Mouse (Mus musculus) cerebellum, adult 11-12 months (tissue): ENCODE results near the gene Daam1.

Experiments
- DNase-seq: peaks from one replicate; pipeline ENCODE4 v3.0.0; 2022

Gene Daam1

DNA sequence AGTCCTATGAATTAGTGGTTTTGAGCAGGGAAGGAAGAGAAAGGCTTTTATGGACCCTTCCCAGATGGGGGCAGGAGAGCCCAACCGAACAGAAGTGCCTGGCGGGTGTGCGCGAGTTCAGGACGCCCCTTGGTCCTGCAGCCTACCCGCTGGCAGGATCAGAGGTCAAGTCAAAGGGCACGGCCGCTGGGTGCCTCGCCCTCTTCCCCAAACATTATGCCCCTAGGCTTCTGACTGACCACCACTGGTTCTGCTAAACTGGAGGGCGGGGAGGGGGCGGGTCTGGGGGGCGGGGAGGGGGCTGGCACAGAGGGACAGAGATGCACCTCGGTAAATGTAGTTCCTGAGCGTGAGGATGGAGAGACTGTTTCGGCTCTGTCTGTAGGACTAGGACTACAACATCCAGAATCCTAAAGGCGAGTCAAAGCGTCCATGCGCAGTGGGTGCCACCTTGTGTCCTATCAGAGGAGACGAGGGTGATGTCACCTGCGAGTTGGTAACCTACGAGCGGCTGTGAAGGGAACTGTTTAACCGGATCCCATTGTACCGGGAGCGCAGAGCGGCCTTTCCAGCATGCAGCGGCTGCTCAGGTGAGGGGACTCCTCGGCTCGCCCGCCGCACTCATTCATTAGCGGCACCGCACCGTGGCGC is at the start of gene Daam1:
Gene Daam1 (plus strand): TSS at position 472 of the 651 bp plus-strand sequence.
- DNase-seq, result peak; percentile 98

DNA sequence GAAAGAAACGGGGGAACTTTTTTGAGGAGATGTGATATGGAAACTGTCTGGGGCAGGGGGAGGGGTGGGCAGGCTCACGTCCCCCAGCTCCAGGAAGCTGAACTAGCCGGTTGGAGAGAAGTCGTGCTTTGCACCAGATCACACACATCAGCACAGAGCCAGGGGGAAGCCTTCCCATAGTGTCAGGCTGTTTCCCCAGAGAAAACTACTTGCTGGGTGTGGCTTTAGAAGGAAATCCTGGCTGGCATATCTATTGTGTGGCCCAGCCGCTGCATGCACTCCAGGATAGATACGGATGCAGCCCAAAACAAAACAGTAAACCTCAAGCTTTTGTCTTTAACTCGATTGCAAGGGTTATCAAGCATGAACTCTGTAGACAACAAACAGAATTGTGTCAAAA is 49.7 kb upstream of the Daam1 start:
- DNase-seq, result no peak

DNA sequence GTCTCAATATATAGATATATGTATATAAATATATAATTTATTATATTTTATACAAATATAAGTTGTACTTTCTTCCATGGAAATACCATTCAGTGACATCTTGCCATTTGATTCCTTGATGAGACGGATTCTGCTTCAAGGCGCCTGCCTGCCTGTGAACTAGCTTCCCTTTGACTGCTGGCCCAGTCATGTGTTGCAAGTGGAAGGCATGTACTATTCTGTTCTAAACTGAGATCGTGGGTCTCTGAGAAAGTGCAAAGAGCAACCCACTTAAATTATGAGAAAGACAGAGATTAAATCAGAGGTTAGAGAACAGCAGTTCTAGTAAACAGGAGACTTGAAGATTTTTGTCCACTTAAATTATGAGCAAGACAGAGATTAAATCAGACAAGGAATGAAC is 46.9 kb upstream of the Daam1 start:
- no peak for DNase-seq

DNA sequence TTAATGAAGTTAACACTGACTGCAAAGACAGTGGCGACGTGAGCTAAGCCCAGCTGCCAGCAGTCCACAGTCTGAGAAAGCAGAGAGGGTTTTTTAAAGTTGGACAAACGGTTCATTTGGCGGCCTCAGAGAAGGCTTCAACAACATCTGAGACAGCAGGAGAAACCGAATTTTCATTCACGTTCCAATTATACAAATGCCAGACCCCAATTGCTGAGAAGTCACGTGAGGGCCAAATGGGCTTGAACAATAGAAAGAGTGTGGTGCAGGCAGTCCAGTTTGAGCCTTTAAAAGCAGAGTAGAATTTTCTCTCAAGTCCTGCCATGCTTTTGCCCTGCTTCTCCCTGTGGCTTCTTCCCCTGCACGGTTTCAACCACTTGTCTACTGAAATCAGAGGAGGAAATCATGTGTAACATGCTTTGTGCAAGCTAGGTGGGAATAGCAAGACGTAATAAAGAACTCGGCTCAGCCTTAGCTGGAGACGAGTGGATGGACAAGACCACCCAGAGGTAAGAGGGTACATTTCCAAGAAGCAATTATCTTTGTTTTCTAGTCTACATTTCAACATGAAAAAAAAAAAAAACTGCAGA is 46.1 kb upstream of the Daam1 start:
- no peak for DNase-seq

DNA sequence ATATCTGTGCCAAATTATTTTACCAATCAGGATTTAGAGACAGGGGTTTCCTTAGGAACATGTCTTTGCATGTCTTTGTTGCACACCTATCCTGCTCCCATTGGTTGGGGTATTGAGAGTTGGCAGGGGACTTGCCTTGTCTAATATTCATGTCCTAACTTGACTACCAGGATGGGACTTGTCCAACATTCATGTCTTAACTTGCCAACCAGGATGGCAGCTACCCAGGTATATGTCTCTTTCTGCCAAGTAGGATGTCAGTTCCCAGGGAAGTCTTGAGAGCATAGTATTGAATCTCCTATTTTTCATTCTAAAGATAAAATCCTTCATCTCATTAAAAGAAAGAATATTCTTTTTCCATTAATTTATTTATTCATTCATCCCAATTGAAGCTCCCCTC is 44.4 kb upstream of the Daam1 start:
- no peak for DNase-seq

DNA sequence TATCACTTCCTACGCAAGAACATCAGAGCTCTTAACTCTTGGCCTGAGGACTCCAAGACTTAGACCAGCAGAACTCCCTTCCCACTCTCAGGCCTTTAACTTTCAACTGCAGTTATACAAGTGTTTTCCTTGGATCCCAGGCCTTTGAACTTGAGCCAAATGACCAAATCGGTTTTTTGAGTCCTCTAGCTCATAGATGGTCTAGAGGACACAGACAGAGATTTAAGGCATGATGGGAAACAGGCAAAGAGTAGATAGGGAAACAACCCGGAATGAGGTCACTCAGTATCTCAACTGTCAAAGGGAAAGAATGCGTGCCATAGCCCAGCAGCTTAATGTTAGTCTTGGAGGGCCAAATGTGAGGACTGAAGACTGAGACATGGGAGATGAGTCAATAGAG is 42.1 kb upstream of the Daam1 start:
- DNase-seq, result no peak

DNA sequence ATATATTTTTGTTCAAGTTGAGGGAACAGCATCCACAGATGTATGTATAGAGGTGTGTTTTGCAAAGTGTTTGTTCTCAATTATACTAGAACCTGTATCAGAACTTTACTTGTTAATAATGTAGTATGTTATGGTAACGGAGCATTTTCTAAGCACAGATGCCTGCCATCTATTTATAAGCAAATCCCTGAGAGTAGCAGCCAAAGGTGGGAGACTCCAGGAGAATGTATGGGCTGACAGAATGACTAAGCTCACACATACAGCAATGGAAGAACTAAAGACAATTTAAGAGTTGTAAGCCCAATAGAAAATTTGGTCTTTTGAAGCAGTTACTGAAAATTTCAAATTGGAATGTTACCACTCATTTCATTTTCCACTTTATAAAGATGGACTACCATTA is 40.3 kb upstream of the Daam1 start:
- DNase-seq, result no peak

DNA sequence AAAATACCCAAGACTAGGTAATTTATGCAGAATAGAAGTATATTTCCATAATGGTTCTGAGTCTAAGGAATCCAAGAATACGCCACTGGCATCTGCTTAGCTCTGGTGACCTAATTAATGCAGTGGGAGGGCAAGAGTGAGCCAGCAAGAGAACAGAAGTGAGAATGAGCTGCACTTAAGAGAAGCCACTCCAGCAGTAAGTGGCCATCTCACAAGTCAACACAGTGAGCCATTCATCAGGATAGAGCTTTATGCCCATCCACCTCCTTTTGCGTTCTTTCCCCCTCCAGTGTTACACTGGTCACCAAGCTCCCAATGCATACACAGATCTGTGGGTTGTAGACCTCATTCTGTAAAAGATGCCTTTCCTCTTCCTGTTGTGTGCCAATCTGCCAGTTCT is 37.8 kb upstream of the Daam1 start:
- DNase-seq, result no peak

DNA sequence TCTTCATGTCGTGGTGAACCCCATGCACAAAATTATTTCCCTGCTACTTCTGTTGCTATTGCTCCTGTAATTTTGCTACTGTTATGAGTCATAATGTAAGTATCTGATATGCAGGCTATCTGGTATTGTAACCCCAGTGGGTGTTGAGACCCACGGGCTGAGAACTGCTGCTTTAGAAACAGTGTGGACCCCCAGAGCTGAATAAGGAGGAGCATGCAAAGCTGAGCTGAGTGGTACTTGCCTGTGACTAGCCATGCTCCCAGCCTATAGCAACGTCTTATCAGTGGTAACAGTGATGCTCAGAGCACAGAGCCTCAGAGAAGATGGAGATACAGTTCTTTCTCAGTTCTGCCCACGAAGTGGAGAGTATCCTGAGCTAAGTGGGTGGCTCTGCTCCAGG is 35.3 kb upstream of the Daam1 start:
- DNase-seq, result no peak

DNA sequence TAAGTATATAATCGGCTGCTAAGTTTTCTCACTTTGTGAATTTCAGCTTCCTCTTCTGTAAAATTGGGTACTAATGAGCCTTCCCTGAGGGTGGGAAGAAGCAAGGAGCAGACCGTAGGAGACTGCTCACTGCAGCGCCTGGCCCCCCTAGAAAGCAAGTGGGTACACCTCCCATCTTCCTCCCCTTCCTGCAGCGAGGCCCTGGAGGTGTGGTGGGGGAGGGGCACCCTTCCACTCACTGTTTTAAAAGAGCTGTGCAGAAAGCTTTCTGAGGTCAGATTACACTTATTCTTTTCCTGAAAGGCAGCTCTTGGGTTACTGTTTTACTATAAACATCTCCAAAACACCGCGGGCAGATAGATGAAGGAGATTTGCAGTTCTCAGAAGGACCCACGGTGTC is 34.4 kb upstream of the Daam1 start:
- DNase-seq, result no peak

DNA sequence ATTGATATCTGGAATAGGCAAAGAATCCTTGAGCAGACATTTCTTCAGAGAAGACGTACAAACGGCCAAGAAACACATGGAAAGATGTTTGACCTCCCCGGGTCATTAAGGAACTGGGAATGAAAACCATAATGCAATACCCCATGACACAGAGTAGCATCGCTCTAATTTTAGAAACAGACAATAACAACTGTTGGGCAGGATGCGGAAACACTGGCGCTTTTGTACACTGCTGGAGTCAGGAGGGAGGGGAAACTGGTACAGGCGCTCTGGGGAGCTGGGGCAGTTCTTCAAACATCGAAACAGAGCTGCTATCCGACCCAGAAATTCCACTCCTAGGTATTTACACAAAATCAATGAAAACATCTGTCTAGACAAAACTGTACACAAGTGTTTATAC is 23.6 kb upstream of the Daam1 start:
- no peak for DNase-seq

DNA sequence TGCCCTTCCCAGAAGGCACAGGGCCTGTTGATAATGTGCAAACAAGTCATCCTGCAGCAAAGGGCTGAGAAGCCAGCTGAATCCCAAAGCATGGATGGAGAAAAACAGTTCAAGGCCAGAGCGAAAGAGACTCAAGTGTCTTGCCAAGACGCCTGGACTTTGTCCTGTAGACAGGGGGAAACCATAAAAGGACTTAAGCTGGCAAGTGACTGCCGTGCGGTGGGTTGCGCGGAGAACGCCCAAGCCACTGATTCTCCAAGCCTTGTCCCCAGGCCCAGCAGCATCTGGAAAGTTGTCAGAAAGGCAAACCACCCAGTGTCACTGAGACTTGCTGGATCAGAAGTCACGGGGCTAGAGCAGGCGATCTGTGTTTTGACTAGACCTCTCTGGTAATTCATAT is 22.2 kb upstream of the Daam1 start:
- no peak for DNase-seq

DNA sequence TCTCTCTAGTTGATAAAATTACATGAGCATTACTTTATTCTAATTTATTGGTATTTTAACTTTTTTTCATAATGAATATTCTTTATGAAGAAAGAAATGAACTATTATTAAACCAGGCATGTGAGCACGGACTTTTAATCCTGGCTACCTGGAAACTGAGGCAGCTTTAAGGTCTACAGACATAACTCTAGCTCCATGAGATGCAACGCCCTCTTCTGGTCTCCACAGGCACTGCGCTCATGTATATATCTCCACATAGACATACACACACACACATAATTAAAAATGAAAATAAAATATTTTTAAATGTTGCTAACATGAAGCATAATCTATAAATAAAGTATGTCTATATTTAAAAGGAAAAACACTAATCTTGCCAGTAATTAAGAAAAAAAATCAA is 21.3 kb upstream of the Daam1 start:
- no peak for DNase-seq

DNA sequence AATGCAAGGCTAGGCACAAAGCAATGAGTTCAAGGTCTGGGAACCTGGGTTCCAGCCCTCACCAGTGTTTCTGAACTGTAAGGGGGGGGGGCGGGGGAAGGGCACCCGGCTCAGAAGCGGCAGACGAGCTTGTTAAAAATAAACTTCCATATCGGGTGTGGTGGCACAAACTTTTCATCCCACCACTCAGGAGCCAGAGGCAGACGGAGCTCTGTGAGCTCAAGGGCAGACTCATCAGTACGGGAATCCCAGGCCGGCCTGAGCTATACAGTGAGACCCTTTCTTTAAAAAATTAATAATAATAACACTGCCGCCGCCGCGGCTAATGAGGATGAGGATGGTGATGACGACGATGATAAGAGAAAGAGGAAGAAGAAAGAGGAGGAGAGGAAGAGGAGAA is 18.3 kb upstream of the Daam1 start:
- DNase-seq, result no peak

DNA sequence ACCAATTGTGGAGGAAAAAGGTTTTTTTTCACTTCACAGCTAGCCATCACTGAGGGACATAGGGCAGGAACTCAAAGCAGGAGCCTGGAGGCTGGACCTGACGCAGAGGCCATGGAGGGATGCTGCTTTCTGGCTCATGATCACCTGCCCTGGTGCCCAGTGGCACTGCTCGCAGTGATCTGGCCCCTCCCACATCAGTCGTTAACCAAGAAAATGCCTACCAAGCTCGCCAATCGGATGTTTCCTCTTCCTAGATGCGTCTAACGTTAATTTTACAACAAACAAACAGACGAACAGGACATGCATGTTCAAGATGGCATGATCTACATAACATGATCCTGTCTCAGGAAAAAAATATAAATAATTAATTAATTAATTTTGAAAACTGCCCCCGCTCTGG is 17.6 kb upstream of the Daam1 start:
- no peak for DNase-seq

DNA sequence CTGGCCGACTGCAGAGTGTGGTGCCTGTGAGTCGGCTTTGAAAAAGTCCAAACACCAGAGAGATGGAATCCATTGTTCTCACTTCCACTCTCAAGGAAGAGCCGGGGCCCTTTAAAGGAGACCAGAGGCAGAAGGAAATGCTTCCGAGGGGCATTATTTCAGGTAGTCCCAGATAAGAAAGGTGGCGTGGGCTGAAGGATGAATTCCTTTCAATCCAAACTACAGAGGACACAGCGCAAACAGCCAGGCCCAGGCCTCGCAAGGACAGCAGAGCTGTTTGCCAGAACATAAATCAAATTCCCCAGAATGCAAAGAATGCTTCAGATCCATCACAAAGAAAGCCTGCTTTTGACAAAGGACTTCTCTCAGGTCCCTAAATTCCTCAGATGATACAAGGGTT is 17.1 kb upstream of the Daam1 start:
- DNase-seq, result no peak

DNA sequence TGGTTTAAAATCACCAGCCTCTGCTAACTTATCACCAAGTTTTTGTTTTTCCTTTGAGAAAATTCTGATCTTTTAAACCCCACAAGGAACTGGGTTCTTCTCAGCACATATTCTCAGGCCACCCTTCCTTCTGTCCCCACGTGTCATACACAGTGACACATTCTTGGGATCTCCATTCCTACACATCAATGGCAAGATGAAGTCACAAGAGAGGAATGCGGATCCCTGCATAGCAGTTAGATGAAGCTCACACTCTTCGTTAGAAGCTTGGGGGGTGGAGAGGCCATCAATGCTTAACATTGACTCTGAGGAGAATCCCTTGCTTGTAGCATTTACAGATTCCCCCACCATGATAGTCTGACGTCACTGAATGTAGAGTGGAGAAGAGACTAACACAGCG is 10.8 kb upstream of the Daam1 start:
- DNase-seq, result no peak

DNA sequence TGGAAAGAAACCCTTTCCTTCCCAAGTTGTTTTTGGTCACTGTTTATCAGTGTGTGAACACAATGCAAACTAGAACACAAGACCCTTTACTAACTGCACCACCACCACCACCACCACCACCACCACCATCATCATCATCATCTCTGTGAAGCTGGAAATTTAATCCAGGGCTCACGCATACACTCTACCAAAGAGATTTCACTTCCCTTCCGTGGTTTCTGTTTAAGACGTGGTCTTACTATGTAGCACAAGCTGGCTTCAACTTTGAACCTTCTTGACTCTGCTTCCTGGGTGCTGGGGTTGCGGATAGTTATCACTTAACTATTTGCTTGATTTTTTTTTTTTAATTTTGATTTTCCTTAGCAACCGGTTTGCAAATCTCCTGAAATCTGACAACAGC is 9.6 kb upstream of the Daam1 start:
- DNase-seq, result no peak

DNA sequence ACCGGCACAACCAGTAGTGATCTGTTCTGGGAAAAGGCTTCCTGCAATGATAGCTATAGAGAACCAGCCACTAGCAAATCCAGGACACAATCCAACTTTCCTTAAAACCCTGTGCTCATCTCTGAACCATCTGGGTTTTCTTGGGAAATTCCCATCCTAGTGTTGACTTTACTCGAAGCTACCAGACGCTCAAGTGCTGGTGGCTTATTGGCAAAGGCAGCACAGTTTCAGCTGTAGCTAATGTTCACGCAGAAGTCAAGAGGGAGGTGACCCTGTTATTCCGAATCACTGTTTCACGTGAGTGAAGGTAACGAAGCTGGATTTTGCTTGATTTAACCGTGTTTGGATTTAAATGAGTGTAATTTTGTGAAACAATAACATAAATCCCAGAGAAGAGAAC is 9.1 kb upstream of the Daam1 start:
- DNase-seq, result no peak

DNA sequence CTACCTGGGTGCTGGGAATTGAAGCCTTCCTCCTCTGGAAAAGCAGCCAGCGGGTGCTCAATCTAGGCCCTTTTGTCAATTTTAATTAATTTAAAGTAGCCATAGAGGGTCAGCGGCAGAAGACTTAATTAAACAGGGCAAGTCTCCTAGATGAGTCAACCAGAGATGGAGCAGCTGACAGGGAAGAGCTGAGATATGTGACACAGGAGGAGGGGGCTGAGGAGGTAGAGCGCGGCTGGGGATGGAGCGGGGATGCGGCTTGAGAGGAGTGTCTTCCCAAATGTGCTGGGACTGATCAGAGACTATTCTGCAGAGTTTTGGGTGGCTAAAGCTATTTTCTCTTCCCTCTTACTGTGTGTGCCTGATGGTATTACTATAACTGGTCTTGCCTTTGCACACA is 6.0 kb upstream of the Daam1 start:
- DNase-seq, result no peak

DNA sequence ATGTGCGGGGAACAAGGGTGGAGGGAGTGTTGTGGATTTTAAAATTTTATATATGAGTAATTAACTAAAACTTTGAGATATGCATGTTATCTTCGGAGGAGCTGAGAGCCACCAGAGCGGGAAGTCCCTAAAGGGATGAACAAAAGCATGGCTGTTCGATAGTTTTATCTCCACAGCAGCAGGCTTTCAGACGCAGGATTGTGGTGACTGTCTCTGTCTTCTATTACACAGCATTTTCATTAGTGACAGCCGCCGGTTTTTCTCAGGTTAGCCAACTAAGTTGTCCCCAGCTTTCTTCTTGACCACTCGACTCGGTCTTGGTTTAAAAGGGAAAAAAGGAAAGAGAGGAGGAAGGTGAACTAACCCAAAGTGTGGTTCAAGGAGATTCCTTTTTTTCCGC is 739 bp upstream of the Daam1 start:
- no peak for DNase-seq

DNA sequence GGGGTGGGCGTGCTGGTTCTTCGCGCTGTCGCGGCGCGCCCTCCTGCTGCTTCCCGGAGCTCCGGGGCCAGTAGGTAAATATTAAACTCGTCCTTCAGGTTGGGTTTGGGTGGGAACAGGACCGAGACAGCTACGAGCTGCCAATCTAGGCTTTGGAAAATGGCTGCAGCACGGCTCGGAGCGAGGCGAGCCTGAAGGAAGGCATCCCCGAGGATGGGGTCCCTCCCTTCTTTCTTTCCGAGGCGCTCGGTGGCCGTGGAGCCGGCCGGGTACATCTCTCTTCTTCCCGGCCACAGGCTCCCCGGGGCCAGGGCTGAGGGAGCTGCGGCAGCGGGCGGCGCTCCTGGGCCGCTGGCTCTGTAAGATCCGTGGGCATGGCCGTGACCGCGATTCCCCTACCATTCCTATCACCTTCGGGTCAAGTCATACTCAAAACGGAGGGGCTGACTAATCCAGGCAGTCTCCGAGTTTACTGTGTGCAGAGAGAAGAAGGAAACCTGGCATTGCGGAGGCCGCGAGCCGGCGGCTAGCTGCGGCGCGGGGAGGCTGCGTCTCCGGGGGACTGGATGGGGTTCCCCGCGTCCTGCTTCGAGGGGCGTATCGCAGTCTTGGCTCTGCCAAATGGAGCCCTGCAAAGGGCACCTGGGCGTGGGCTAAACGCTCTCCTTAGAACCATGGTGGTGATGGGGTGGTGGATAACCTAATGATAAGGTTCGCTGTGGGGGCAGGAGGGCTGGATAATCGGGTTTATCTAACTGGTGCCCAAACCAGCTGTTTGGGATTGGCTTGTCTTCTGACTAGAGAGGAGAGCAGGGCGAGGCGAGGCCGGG is 595 bp downstream of the Daam1 start:
- DNase-seq, result peak; percentile 53

DNA sequence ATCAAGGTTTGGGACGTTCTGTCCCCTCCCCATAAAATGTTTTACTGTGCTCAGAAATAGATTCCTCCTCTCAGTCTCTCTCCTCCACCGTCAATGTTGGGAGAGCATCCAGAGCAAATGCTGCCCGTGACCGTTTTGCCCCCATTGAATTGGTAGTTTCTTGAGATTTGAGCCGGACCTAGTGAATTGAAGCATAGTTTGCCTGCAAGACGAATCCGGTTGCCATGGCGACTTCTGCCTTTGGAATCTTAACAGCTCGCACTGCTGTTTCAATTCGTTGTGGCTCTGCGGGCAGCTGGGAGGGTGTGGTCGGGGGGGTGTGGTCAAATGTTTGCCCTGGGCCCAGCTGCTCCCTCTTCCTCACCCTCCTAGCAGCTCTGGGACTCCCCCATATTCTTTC is 1.3 kb downstream of the Daam1 start:
- peak; percentile 50 for DNase-seq

DNA sequence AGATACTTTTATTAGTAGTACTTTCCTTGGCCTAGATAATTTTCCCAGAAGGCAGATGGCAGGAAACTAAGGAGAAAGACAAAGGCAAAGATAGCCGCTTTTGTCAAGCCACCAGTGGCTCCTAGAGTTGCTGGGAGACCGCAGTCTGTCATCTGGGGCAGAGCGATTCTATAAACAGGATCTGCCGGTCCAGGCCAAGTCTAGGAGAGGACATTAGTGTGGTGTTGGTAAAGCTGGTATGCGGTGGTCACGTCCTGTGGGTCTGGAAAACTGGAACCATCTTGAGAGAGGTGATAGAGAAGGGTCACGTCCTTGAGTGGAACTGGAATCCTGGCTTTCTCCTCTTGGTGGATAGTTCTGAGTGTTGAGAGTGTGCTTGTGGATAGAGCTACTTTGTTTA is 3.2 kb downstream of the Daam1 start:
- DNase-seq, result no peak
